Mouse (Mus musculus): Measurements from ENCODE around the gene Dnah17. TPM values are rescaled to one million over a fixed set of nuclear protein-coding genes. Genes with fewer than 3 reads are reported as not detected.

Dnah17 gene
- polyA plus RNA-seq (2015; fragmentation: Nextera tagmentation; extraction: Ambion mirVana): 0.09 and 0.13 TPM in 2 replicates

GRCm38 (mm10) chr11:118130534-118130933, at the start of gene Dnah17:
TSS of gene Dnah17 (minus strand) at chr11:118130634.
- Histone ChIP-seq H3K4me2 (ENCODE audit: low read depth, low read length) (no peak within 1 kb of the TSS), H3K27ac (ENCODE audit: low read length) (no peak within 1 kb of the TSS), H3K4me3 (ENCODE audit: low read length) (no peak within 1 kb of the TSS), H3K27me3 (replicated peaks; ENCODE audit: control insufficient read depth, insufficient read depth, low read length) (no peaks in the 10 kb centered on the region), H3K9me3 (ENCODE audit: control insufficient read depth, low read length) (no peaks in the 10 kb centered on the region), H3K36me3 (ENCODE audit: control insufficient read depth, insufficient read depth, low read length) (no peaks in the 10 kb centered on the region), H3K9ac (ENCODE audit: low read depth, low read length) (no peak within 1 kb of the TSS), H3K4me1 (ENCODE audit: control insufficient read depth, insufficient read depth, low read length) (peaks cover 23% of the 10 kb centered on the region)
- ATAC-seq: no peak
- 84% methylated on average over 7 of the region's 7 CpGs for WGBS

GRCm38 (mm10) chr11:118180199-118180598, 49.8 kb upstream of the Dnah17 start:
- Histone ChIP-seq H3K27me3 (replicated peaks; ENCODE audit: control insufficient read depth, insufficient read depth, low read length) (no peaks in the 10 kb centered on the region), H3K9me3 (ENCODE audit: control insufficient read depth, low read length) (no peaks in the 10 kb centered on the region), H3K9ac (ENCODE audit: low read depth, low read length) (no peak overlapping the region), H3K4me3 (ENCODE audit: low read length) (no peak overlapping the region), H3K4me1 (ENCODE audit: control insufficient read depth, insufficient read depth, low read length) (no peaks in the 10 kb centered on the region), H3K36me3 (ENCODE audit: control insufficient read depth, insufficient read depth, low read length) (peaks cover 8% of the 10 kb centered on the region), H3K27ac (ENCODE audit: low read length) (no peak overlapping the region), H3K4me2 (ENCODE audit: low read depth, low read length) (no peak overlapping the region)
- ATAC-seq: no peak
- WGBS: 78% methylated on average over 7 of the region's 7 CpGs

DNA sequence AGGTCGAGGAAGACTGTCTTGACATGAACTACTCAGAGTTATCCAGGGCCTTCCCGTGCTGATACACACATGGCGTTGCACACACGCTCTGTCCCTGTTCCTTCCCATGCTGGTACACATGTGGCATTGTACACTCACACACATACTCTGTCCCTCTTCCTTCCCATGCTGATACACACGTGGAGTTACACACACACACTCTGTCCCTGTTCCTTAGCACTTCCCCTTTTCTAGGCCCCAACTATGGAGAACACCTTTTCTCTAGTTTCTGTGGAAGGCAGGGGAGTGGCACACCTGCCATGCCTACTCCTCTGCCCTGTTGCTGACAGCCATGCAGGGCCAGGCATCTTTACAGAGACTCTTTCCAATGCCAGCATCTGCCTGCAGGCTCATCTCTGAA, 47.8 kb upstream of the Dnah17 start:
- 86% methylated on average over 5 of the region's 5 CpGs for WGBS
- no peak for ATAC-seq
- no peak overlapping the region for H3K27ac ChIP-seq (ENCODE audit: low read length)
- H3K4me1 ChIP-seq (ENCODE audit: control insufficient read depth, insufficient read depth, low read length): no peaks in the 10 kb centered on the region
- no peak overlapping the region for H3K4me2 ChIP-seq (ENCODE audit: low read depth, low read length)
- H3K27me3 ChIP-seq (replicated peaks; ENCODE audit: control insufficient read depth, insufficient read depth, low read length): no peaks in the 10 kb centered on the region
- peaks cover 4% of the 10 kb centered on the region for H3K36me3 ChIP-seq (ENCODE audit: control insufficient read depth, insufficient read depth, low read length)
- no peaks in the 10 kb centered on the region for H3K9me3 ChIP-seq (ENCODE audit: control insufficient read depth, low read length)
- H3K4me3 ChIP-seq (ENCODE audit: low read length): no peak overlapping the region
- no peak overlapping the region for H3K9ac ChIP-seq (ENCODE audit: low read depth, low read length)

DNA sequence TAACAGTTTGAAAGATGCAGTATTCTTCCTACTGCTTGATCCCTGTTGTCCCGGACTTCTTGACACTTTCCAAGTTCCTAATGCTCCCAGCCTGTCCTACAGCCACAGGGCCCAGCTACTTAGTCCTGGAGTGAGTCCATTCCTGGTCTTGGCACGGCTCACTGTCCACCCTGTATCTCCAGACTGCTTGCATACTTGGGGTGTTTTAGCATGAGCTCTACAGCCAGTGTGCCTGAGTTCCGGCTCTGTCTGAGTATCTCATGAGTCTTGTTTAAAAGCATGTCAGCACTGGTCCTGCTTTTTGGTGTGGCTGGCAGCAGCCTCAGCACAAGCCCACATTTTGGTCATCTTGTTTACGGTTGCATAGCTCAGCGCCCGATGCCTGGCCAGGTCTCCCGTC, 44.3 kb upstream of the Dnah17 start:
- WGBS: 71% methylated on average over 7 of the region's 7 CpGs
- Histone ChIP-seq H3K27me3 (replicated peaks; ENCODE audit: control insufficient read depth, insufficient read depth, low read length) (no peaks in the 10 kb centered on the region), H3K4me2 (ENCODE audit: low read depth, low read length) (no peak overlapping the region), H3K36me3 (ENCODE audit: control insufficient read depth, insufficient read depth, low read length) (peaks cover 8% of the 10 kb centered on the region; the same call in 1 of the 2 replicates), H3K4me1 (ENCODE audit: control insufficient read depth, insufficient read depth, low read length) (no peaks in the 10 kb centered on the region), H3K27ac (ENCODE audit: low read length) (no peak overlapping the region), H3K4me3 (ENCODE audit: low read length) (no peak overlapping the region), H3K9me3 (ENCODE audit: control insufficient read depth, low read length) (no peaks in the 10 kb centered on the region), H3K9ac (ENCODE audit: low read depth, low read length) (no peak overlapping the region)
- ATAC-seq: no peak

DNA sequence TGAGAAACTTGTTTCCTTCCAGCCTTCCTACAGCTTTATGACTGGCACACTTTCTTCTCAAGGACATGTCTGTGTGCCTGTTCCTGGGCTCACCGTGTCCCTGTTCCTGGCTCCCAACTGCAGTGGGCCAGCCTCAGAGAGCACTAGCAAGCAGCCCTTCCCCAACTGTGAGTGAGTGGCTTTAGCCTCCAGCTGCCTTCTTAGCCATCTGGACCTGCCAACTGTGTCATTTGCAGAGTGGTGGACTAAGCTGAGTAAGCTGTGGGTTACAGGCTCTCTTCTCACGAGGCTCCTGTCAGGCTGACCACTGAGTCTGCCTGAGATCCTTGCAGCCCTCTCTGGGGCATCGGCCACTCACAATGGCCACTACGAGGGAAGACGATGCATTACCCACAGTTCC, 42.3 kb upstream of the Dnah17 start:
- Histone ChIP-seq H3K36me3 (ENCODE audit: control insufficient read depth, insufficient read depth, low read length) (peaks cover 4% of the 10 kb centered on the region; the same call in 1 of the 2 replicates), H3K27me3 (replicated peaks; ENCODE audit: control insufficient read depth, insufficient read depth, low read length) (no peaks in the 10 kb centered on the region), H3K4me3 (ENCODE audit: low read length) (no peak overlapping the region), H3K9ac (ENCODE audit: low read depth, low read length) (no peak overlapping the region), H3K9me3 (ENCODE audit: control insufficient read depth, low read length) (no peaks in the 10 kb centered on the region), H3K4me2 (ENCODE audit: low read depth, low read length) (no peak overlapping the region), H3K27ac (ENCODE audit: low read length) (no peak overlapping the region), H3K4me1 (ENCODE audit: control insufficient read depth, insufficient read depth, low read length) (no peaks in the 10 kb centered on the region)
- 84% methylated on average over 5 of the region's 5 CpGs for WGBS
- ATAC-seq: no peak

GRCm38 (mm10) chr11:118170333-118170732, 39.9 kb upstream of the Dnah17 start:
- no peaks in the 10 kb centered on the region for H3K27me3 ChIP-seq (replicated peaks; ENCODE audit: control insufficient read depth, insufficient read depth, low read length)
- no peak overlapping the region for H3K4me2 ChIP-seq (ENCODE audit: low read depth, low read length)
- no peak overlapping the region for H3K4me3 ChIP-seq (ENCODE audit: low read length)
- 0 out of 2 replicates have a peak, but pooled peaks cover 4% of the 10 kb centered on the region for H3K36me3 ChIP-seq (ENCODE audit: control insufficient read depth, insufficient read depth, low read length)
- no peak overlapping the region for H3K27ac ChIP-seq (ENCODE audit: low read length)
- no peak for ATAC-seq
- 90% methylated on average over 5 of the region's 5 CpGs for WGBS
- peaks cover 6% of the 10 kb centered on the region for H3K4me1 ChIP-seq (ENCODE audit: control insufficient read depth, insufficient read depth, low read length)
- H3K9ac ChIP-seq (ENCODE audit: low read depth, low read length): no peak overlapping the region
- no peaks in the 10 kb centered on the region for H3K9me3 ChIP-seq (ENCODE audit: control insufficient read depth, low read length)

- WGBS: 74% methylated on average over 9 of the region's 9 CpGs
- ATAC-seq: no peak
- Histone ChIP-seq H3K9me3 (ENCODE audit: control insufficient read depth, low read length) (no peaks in the 10 kb centered on the region), H3K9ac (ENCODE audit: low read depth, low read length) (no peak overlapping the region), H3K4me3 (ENCODE audit: low read length) (no peak overlapping the region), H3K36me3 (ENCODE audit: control insufficient read depth, insufficient read depth, low read length) (0 out of 2 replicates have a peak, but pooled peaks cover 4% of the 10 kb centered on the region), H3K4me1 (ENCODE audit: control insufficient read depth, insufficient read depth, low read length) (peaks cover 9% of the 10 kb centered on the region), H3K27me3 (replicated peaks; ENCODE audit: control insufficient read depth, insufficient read depth, low read length) (no peaks in the 10 kb centered on the region), H3K4me2 (ENCODE audit: low read depth, low read length) (no peak overlapping the region), H3K27ac (ENCODE audit: low read length) (no peak overlapping the region)
Observed at GRCm38 (mm10) chr11:118168714-118169113, 38.3 kb upstream of the Dnah17 start.

- 83% methylated on average over 5 of the region's 5 CpGs for WGBS
- H3K36me3 ChIP-seq (ENCODE audit: control insufficient read depth, insufficient read depth, low read length): 0 out of 2 replicates have a peak, but pooled peaks cover 4% of the 10 kb centered on the region
- no peak for ATAC-seq
Observed at GRCm38 (mm10) chr11:118166626-118167025, 36.2 kb upstream of the Dnah17 start.

DNA sequence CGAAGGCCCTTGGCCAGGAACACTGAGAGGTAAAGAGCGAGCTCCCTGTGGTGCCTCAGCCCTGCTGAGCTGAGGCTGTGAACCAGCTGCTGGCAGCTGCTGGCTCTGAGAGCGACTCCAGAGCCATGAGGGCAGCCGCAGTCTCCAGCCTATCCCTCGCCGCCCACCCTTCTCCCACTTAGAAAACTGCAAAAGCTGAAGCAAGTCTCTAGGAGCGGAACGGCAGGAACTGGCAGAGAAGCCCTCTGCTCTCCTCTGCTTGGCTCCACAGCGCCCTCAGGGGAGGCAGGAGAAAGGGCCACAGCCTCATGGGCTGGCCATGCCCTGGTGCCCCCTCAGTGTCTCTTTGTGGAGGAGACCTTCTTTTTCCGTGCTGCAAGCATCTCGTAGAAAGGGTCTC, 35.2 kb upstream of the Dnah17 start:
- Histone ChIP-seq H3K27me3 (replicated peaks; ENCODE audit: control insufficient read depth, insufficient read depth, low read length) (no peaks in the 10 kb centered on the region), H3K4me3 (ENCODE audit: low read length) (no peak overlapping the region), H3K27ac (ENCODE audit: low read length) (peak overlapping the region; percentile 78), H3K4me1 (ENCODE audit: control insufficient read depth, insufficient read depth, low read length) (peaks cover 9% of the 10 kb centered on the region), H3K4me2 (ENCODE audit: low read depth, low read length) (no peak overlapping the region), H3K9ac (ENCODE audit: low read depth, low read length) (no peak overlapping the region), H3K9me3 (ENCODE audit: control insufficient read depth, low read length) (no peaks in the 10 kb centered on the region), H3K36me3 (ENCODE audit: control insufficient read depth, insufficient read depth, low read length) (0 out of 2 replicates have a peak, but pooled peaks cover 3% of the 10 kb centered on the region)
- 55% methylated on average over 11 of the region's 11 CpGs for WGBS
- peak; percentile 71 for ATAC-seq

More at GRCm38 (mm10) chr11:118166626-118167025, 36.2 kb upstream of the Dnah17 start:
- no peak overlapping the region for H3K4me2 ChIP-seq (ENCODE audit: low read depth, low read length)
- no peak overlapping the region for H3K9ac ChIP-seq (ENCODE audit: low read depth, low read length)
- H3K9me3 ChIP-seq (ENCODE audit: control insufficient read depth, low read length): no peaks in the 10 kb centered on the region
- H3K4me1 ChIP-seq (ENCODE audit: control insufficient read depth, insufficient read depth, low read length): peaks cover 9% of the 10 kb centered on the region
- no peaks in the 10 kb centered on the region for H3K27me3 ChIP-seq (replicated peaks; ENCODE audit: control insufficient read depth, insufficient read depth, low read length)
- no peak overlapping the region for H3K27ac ChIP-seq (ENCODE audit: low read length)
- no peak overlapping the region for H3K4me3 ChIP-seq (ENCODE audit: low read length)

- ATAC-seq: no peak
- H3K4me1 ChIP-seq (ENCODE audit: control insufficient read depth, insufficient read depth, low read length): peaks cover 9% of the 10 kb centered on the region
- H3K4me3 ChIP-seq (ENCODE audit: low read length): no peak overlapping the region
- H3K9ac ChIP-seq (ENCODE audit: low read depth, low read length): no peak overlapping the region
- H3K27ac ChIP-seq (ENCODE audit: low read length): no peak overlapping the region
- 77% methylated on average over 8 of the region's 8 CpGs for WGBS
- H3K27me3 ChIP-seq (replicated peaks; ENCODE audit: control insufficient read depth, insufficient read depth, low read length): no peaks in the 10 kb centered on the region
- H3K36me3 ChIP-seq (ENCODE audit: control insufficient read depth, insufficient read depth, low read length): no peaks in the 10 kb centered on the region
- H3K9me3 ChIP-seq (ENCODE audit: control insufficient read depth, low read length): no peaks in the 10 kb centered on the region
- no peak overlapping the region for H3K4me2 ChIP-seq (ENCODE audit: low read depth, low read length)
Observed at GRCm38 (mm10) chr11:118164566-118164965, 34.1 kb upstream of the Dnah17 start.
